Mouse (Mus musculus) liver, adult 2 months (tissue): ENCODE data around the gene Acsl6.

Experiments
- CTCF ChIP-seq: fragments of 200-500 bp; IDR thresholded peaks from 2 replicates; pipeline ENCODE4 v1.5.1; 2011; ENCODE audit warnings: low read depth, low read length, control low read depth
- POLR2A ChIP-seq: fragments of 200-500 bp; IDR thresholded peaks from 2 replicates; pipeline ENCODE4 v1.6.1; 2011; ENCODE audit warnings: low read length, control low read depth; ENCODE audit not compliant: insufficient read depth; ENCODE audit errors: extremely low read depth

GRCm38 (mm10) chr11:54372553-54372952, 69.0 kb downstream of the Acsl6 start:
- TF ChIP-seq CTCF (no peak), POLR2A (no peak)
